Mouse (Mus musculus) E14TG2a.4 (cell line): ENCODE data around the gene Zfp386.

Experiments
- H3K27me3 ChIP-seq: 2 replicates; pipeline ENCODE4 v1.6.1; 2014; ENCODE audit warnings: low read length, control low read depth; ENCODE audit not compliant: insufficient read depth
- H3K36me3 ChIP-seq: 2 replicates; pipeline ENCODE4 v1.6.1; 2014; ENCODE audit warnings: low read length, control low read depth; ENCODE audit not compliant: insufficient read depth
- H3K4me1 ChIP-seq: replicated peaks from 2 replicates; pipeline ENCODE4 v1.6.1; 2014; ENCODE audit warnings: low read depth, low read length, control low read depth
- H3K4me3 ChIP-seq: replicated peaks from 2 replicates; pipeline ENCODE4 v1.5.1; 2014; ENCODE audit warnings: mild to moderate bottlenecking, low read length
- H3K9me3 ChIP-seq: 2 replicates; pipeline ENCODE4 v1.6.1; 2014; ENCODE audit warnings: low read length, control low read depth
- CTCF ChIP-seq: conservative IDR thresholded peaks from 2 replicates; pipeline ENCODE4 v1.5.1; 2014; ENCODE audit warnings: low read length
- NANOG ChIP-seq: IDR thresholded peaks from 2 replicates; pipeline ENCODE4 v1.6.1; 2014; ENCODE audit warnings: borderline replicate concordance, low read length, mixed read lengths
- POU5F1 ChIP-seq: IDR thresholded peaks from 2 replicates; pipeline ENCODE4 v1.6.1; 2014; ENCODE audit warnings: low read length, borderline replicate concordance

The Zfp386 gene

DNA sequence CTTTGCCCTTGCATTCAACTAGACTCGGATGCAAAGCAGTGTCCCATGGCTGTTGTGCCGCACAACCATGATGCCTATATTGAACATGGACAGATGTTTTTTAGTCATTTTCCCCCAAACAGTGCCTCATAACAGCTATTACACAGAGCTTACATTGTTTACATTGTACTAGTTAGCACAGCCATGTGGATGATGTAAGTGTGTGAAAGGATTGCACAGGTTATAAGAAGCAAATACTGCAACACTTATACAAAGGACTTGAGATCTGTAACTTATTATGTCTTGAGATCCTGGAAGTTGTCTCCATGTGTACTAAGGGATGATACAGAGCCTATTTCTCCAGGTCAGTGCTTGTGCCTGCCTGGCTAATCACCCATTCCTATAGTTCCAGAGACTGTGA, 54.4 kb downstream of the Zfp386 start:
- Histone ChIP-seq H3K36me3 (no peaks in the 10 kb centered on the region), H3K4me3 (no peak overlapping the region), H3K9me3 (peaks cover 58% of the 10 kb centered on the region), H3K27me3 (no peaks in the 10 kb centered on the region), H3K4me1 (no peaks in the 10 kb centered on the region)
- TF ChIP-seq CTCF (no peak), NANOG (no peak), POU5F1 (no peak)

DNA sequence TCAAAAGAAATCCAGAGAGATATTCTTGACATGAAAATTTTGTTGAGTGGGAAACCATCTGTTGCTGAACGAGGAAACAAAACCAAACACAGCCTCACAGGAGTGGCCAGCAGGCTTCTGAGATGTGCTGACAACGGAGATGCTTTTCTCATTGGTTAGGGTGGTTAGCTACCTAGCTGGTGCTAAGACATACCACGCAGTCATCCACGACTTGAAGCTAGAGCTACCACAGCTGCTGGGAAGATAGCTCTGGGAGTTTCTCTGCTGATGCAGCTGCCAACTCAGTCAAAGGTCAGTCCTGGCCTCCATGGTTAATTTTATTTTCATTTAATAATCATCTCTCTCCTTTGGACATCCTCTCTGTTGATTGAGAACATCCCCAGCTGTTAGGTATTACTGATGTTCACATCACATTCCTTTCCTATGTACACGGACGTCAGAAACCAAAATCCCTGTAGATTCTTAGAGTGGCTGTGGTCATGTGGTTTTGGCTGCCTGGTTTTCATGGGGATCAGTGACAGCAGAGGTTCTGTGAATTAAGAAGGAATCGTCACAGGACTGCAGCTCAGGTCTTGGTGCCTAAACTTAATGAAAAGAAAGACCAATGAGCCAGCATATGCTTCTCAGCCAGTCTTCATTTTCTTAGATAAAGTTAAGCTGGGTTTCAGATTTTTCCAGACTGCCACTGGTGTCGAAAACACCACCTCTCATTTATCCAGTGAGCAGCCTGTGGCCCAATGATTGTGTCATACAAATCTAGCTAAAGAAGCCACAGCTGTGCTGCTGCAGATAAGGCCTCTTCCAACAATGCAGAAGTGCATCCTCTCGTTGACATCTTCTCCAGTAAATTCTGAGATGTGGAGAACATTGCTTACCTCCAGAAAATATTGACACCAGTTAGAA, 62.2 kb downstream of the Zfp386 start:
- Histone ChIP-seq H3K36me3 (no peaks in the 10 kb centered on the region), H3K4me1 (no peaks in the 10 kb centered on the region), H3K4me3 (no peak overlapping the region), H3K27me3 (no peaks in the 10 kb centered on the region), H3K9me3 (peaks cover 8% of the 10 kb centered on the region)
- TF ChIP-seq POU5F1 (no peak), NANOG (no peak), CTCF (no peak)

DNA sequence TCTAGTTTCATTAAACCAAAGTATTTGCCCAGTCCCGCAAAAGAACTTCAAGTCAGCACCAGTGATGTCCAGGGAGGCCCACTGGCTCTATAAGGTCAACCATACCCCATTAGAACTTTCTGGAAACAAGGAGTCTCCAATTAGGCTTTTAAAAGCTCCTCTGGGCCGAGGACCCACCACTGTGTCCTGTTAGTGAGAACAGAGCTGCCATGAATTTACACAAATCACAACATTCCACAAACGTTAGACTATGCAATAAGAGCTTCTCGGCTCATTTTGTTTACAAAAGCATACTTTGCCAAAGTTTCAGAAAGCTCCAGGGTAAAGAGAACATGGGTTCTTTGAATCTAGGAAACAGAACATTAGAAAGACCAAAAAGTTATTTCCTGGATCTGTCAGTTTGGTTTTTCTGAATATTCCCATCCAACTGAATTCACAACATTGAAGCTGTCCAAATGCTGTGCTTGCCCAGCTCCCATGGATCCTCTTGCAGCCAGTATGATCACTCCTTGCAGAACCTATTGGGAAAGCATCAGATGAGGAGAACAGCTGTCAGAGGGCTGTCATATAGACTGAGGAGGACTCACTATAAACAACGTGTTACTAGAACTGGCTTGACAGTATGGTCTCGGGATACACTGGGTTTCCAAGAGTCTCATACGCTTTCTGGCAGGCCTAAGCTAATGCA, 63.6 kb downstream of the Zfp386 start:
- Histone ChIP-seq H3K4me3 (no peak overlapping the region), H3K36me3 (no peaks in the 10 kb centered on the region), H3K4me1 (no peaks in the 10 kb centered on the region), H3K9me3 (peaks cover 8% of the 10 kb centered on the region), H3K27me3 (no peaks in the 10 kb centered on the region)
- TF ChIP-seq NANOG (no peak), CTCF (no peak), POU5F1 (no peak)
